20 mouse cellular contexts compared by ENCODE assay signal in genomic region chr2:165266739-165267138, GRCm38 (mm10). TPM values are rescaled to one million over a fixed set of nuclear protein-coding genes. Genes with fewer than 3 reads are reported as not detected.
DNase-seq lines count a peak whose midpoint lies in the region; ATAC-seq lines count a peak whose summit lies in the region.
"Had no signal": no experiment of that assay in that cellular context is flagged by ENCODE, and none has a peak within 500 bp of the region (broad histone marks: within the 10 kb centered on the region; RNA-seq: fewer than 3 reads in every experiment).

No protein-coding gene starts in this region.

- peak overlapping the region; percentile 7; the same call in 1 of the 2 replicates for H3K9ac ChIP-seq in forebrain, embryonic 15.5 days (replicated peaks)
- H3K9ac ChIP-seq in midbrain, embryonic 12.5 days (replicated peaks): no peak overlapping the region
- H3K9ac ChIP-seq in liver, embryonic 11.5 days (ENCODE audit: low read depth, low read length): no peak overlapping the region
- H3K9ac ChIP-seq: embryonic facial prominence, embryonic 12.5 days had no signal

- 3% methylated on average over 12 of the region's 12 CpGs for WGBS in forebrain, embryonic 15.5 days
- WGBS in midbrain, embryonic 12.5 days: 5% methylated on average over 12 of the region's 12 CpGs
- 34% methylated on average over 12 of the region's 12 CpGs for WGBS in liver, embryonic 11.5 days

- H3K36me3 ChIP-seq in forebrain, embryonic 15.5 days: no peaks in the 10 kb centered on the region
- H3K36me3 ChIP-seq in midbrain, embryonic 12.5 days: no peaks in the 10 kb centered on the region
- no peaks in the 10 kb centered on the region for H3K36me3 ChIP-seq in liver, embryonic 11.5 days (ENCODE audit: control insufficient read depth, insufficient read depth, low read length)
- H3K36me3 ChIP-seq: embryonic facial prominence, embryonic 12.5 days had no signal

- no peaks in the 10 kb centered on the region for H3K9me3 ChIP-seq in forebrain, embryonic 15.5 days
- H3K9me3 ChIP-seq in midbrain, embryonic 12.5 days: no peaks in the 10 kb centered on the region
- no peaks in the 10 kb centered on the region for H3K9me3 ChIP-seq in liver, embryonic 11.5 days (ENCODE audit: control insufficient read depth, low read length)
- H3K9me3 ChIP-seq: embryonic facial prominence, embryonic 12.5 days had no signal

- H3K4me2 ChIP-seq in forebrain, embryonic 15.5 days (replicated peaks): no peak overlapping the region
- peak overlapping the region; percentile 31 for H3K4me2 ChIP-seq in midbrain, embryonic 12.5 days (replicated peaks)
- no peak overlapping the region for H3K4me2 ChIP-seq in liver, embryonic 11.5 days
- H3K4me2 ChIP-seq: embryonic facial prominence, embryonic 12.5 days; heart, embryonic 11.5 days had no signal

- no peak overlapping the region for H3K27ac ChIP-seq in forebrain, embryonic 15.5 days (replicated peaks)
- H3K27ac ChIP-seq in midbrain, embryonic 12.5 days (replicated peaks): peak overlapping the region; percentile 58; the same call in 1 of the 2 replicates
- no peak overlapping the region for H3K27ac ChIP-seq in liver, embryonic 11.5 days (ENCODE audit: low read depth, low read length)
- H3K27ac ChIP-seq: embryonic facial prominence, embryonic 12.5 days; layer of hippocampus, adult 2 months had no signal

- H3K27me3 ChIP-seq in forebrain, embryonic 15.5 days: peaks cover 2% of the 10 kb centered on the region; the same call in 1 of the 2 replicates
- peaks cover 40% of the 10 kb centered on the region for H3K27me3 ChIP-seq in midbrain, embryonic 12.5 days
- H3K27me3 ChIP-seq in liver, embryonic 11.5 days (replicated peaks; ENCODE audit: control insufficient read depth, insufficient read depth, low read length): peaks cover 19% of the 10 kb centered on the region

- peak; percentile 41 to 58 for DNase-seq in right cerebral cortex, adult 2 months (ENCODE audit: low spot score in 2 of 2)
- no peak for DNase-seq in right cerebral cortex, postnatal 36 days (ENCODE audit: low spot score in 2 of 2)
- no peak for DNase-seq in thymus, postnatal 14 days
- DNase-seq in liver, embryonic 11.5 days (ENCODE audit: low spot score): no peak
- no peak for DNase-seq in adrenal gland, postnatal 36 days
- DNase-seq: cerebellum, adult 9-10 months; gastrocnemius, postnatal 25 days; kidney, adult 8-10 months; right cerebral cortex, postnatal 25 days; thymus, adult 18-20 months had no signal

- ATAC-seq in forebrain, embryonic 15.5 days (replicated peaks): no peak
- no peak for ATAC-seq in midbrain, embryonic 12.5 days (ENCODE audit: low FRiP score, low read depth)
- ATAC-seq in liver, embryonic 11.5 days (replicated peaks; ENCODE audit: low FRiP score): no peak
- ATAC-seq: Patski had no signal

- peaks cover 42% of the 10 kb centered on the region for H3K4me1 ChIP-seq in forebrain, embryonic 15.5 days
- peaks cover 44% of the 10 kb centered on the region for H3K4me1 ChIP-seq in midbrain, embryonic 12.5 days
- no peaks in the 10 kb centered on the region for H3K4me1 ChIP-seq in liver, embryonic 11.5 days (replicated peaks; ENCODE audit: control insufficient read depth, insufficient read depth, low read length)
- H3K4me1 ChIP-seq: embryonic facial prominence, embryonic 12.5 days had no signal

- H3K4me3 ChIP-seq in forebrain, embryonic 15.5 days: no peak overlapping the region
- no peak overlapping the region for H3K4me3 ChIP-seq in midbrain, embryonic 12.5 days
- no peak overlapping the region for H3K4me3 ChIP-seq in liver, embryonic 11.5 days (ENCODE audit: low read depth, low read length)
- H3K4me3 ChIP-seq: embryonic facial prominence, embryonic 12.5 days; layer of hippocampus, adult 2 months had no signal

RNA-seq across cellular contexts. Expression of gene Slc35c2, which starts 20.9 kb away (rescaled TPM):
- 61.4 and 68.7 TPM in 2 replicates for polyA plus RNA-seq in forebrain, embryonic 15.5 days (2015; fragmentation: Nextera tagmentation; extraction: Ambion mirVana)
- 61.6 and 67.1 TPM in 2 replicates for polyA plus RNA-seq in midbrain, embryonic 12.5 days (2016; fragmentation: Nextera tagmentation; extraction: Ambion mirVana)
- polyA plus RNA-seq in liver, embryonic 11.5 days (2014; fragmentation: Nextera tagmentation; extraction: Ambion mirVana): 53.0 and 64.4 TPM in 2 replicates
- 10 to 100 TPM; 44.4 to 59.5 TPM for total RNA-seq in adrenal gland, postnatal 36 days (2021)

RNA-seq across cellular contexts. Expression of gene Cdh22, which starts 32.1 kb away (rescaled TPM):
- 6.0 and 6.1 TPM in 2 replicates for polyA plus RNA-seq in forebrain, embryonic 15.5 days (2015; fragmentation: Nextera tagmentation; extraction: Ambion mirVana)
- 14.8 and 18.8 TPM in 2 replicates for polyA plus RNA-seq in midbrain, embryonic 12.5 days (2016; fragmentation: Nextera tagmentation; extraction: Ambion mirVana)
- polyA plus RNA-seq in liver, embryonic 11.5 days (2014; fragmentation: Nextera tagmentation; extraction: Ambion mirVana): 0.11 and 0.17 TPM in 2 replicates
- total RNA-seq in adrenal gland, postnatal 36 days (2021): 1 to 10 TPM in 1 of 2 experiments, under 1 TPM in 1; 0.79 to 1.9 TPM
- total RNA-seq: hematopoietic stem cell, adult 5-6 weeks; liver, adult 2 months; megakaryocyte-erythroid progenitor cell, adult 5-6 weeks; neutrophil, adult 5-6 weeks had no signal
- polyA plus RNA-seq: liver, adult 2 months; Patski had no signal

RNA-seq across cellular contexts. Expression of gene Elmo2, which starts 59.5 kb away (rescaled TPM):
- polyA plus RNA-seq in forebrain, embryonic 15.5 days (2015; fragmentation: Nextera tagmentation; extraction: Ambion mirVana): 99.6 and 101 TPM in 2 replicates
- 88.2 and 89.3 TPM in 2 replicates for polyA plus RNA-seq in midbrain, embryonic 12.5 days (2016; fragmentation: Nextera tagmentation; extraction: Ambion mirVana)
- polyA plus RNA-seq in liver, embryonic 11.5 days (2014; fragmentation: Nextera tagmentation; extraction: Ambion mirVana): 36.4 and 42.4 TPM in 2 replicates
- total RNA-seq in adrenal gland, postnatal 36 days (2021): 10 to 100 TPM; 25.8 to 27.9 TPM

Comparison
In these comparisons a context has a peak if more than half of its experiments do, and no peak if none do; other contexts are left out.
1. DNase-seq: peak in right cerebral cortex, adult 2 months (2 of 2); none in right cerebral cortex, postnatal 36 days (0 of 2), thymus, postnatal 14 days (single experiment), liver, embryonic 11.5 days (single experiment) and adrenal gland, postnatal 36 days (0 of 2).